Mouse (Mus musculus) cerebellum, postnatal 10 days (tissue): ENCODE data around the gene Ppat.
A peak's percentile ranks its signal among the peaks of the same experiment; 100 is the strongest.
"Not testable (repeated sequence)": the region's sequence is repeated elsewhere in the genome, so short reads cannot be mapped to it uniquely, and the experiment has no call there.

ENCODE experiments used
- DNase-seq, 2 experiments: peaks; one replicate each; pipeline ENCODE4 v3.0.0; 2021; ENCODE audit warnings: mixed read lengths in 2 of 2

The Ppat gene

GRCm38 (mm10) chr5:76947142-76947541 is 4.2 kb downstream of the Ppat start:
- no peak for DNase-seq

- no peak for DNase-seq
These were observed 5.7 kb downstream of the Ppat start for GRCm38 (mm10) chr5:76945678-76946033.

- DNase-seq: no peak
These were observed 6.3 kb downstream of the Ppat start for GRCm38 (mm10) chr5:76944965-76945677.

- no peak for DNase-seq
These were observed 8.9 kb downstream of the Ppat start for GRCm38 (mm10) chr5:76942505-76942904.

- no peak for DNase-seq
These were observed 9.4 kb downstream of the Ppat start for GRCm38 (mm10) chr5:76941975-76942374.

GRCm38 (mm10) chr5:76939717-76940116 is 11.7 kb downstream of the Ppat start:
- DNase-seq: no peak

- DNase-seq: no peak
These were observed 22.0 kb downstream of the Ppat start for GRCm38 (mm10) chr5:76929180-76929877.

GRCm38 (mm10) chr5:76928124-76928832 is 23.1 kb downstream of the Ppat start:
- DNase-seq: peak; percentile 19 to 51

- no peak for DNase-seq
These were observed 27.1 kb downstream of the Ppat start for GRCm38 (mm10) chr5:76924296-76924695.

GRCm38 (mm10) chr5:76923428-76923827 is 27.9 kb downstream of the Ppat start:
- DNase-seq: peak; percentile 92 to 93

- DNase-seq: no peak
These were observed 28.5 kb downstream of the Ppat start for GRCm38 (mm10) chr5:76922833-76923232.

- not testable (repeated sequence) for DNase-seq
These were observed 38.9 kb downstream of the Ppat start for GRCm38 (mm10) chr5:76912522-76912921.

GRCm38 (mm10) chr5:76910807-76911206 is 40.6 kb downstream of the Ppat start:
- DNase-seq: no peak

- DNase-seq: no peak
These were observed 45.3 kb downstream of the Ppat start for GRCm38 (mm10) chr5:76906155-76906499.

GRCm38 (mm10) chr5:76905405-76906154 is 45.8 kb downstream of the Ppat start, which contains the start of gene Aasdh:
TSS of gene Aasdh (minus strand) at chr5:76905514.
- peak; percentile 99 to 100 for DNase-seq

GRCm38 (mm10) chr5:76904713-76905404 is 46.5 kb downstream of the Ppat start:
- DNase-seq: peak; percentile 21 to 38

GRCm38 (mm10) chr5:76902131-76902530 is 49.2 kb downstream of the Ppat start:
- no peak for DNase-seq

GRCm38 (mm10) chr5:76893084-76893483 is 58.3 kb downstream of the Ppat start:
- DNase-seq: no peak

GRCm38 (mm10) chr5:76892608-76893007 is 58.8 kb downstream of the Ppat start:
- DNase-seq: no peak

GRCm38 (mm10) chr5:76887011-76887410 is 64.4 kb downstream of the Ppat start:
- DNase-seq: no peak

GRCm38 (mm10) chr5:76884107-76884506 is 67.3 kb downstream of the Ppat start:
- no peak for DNase-seq

GRCm38 (mm10) chr5:76876106-76876758 is 75.1 kb downstream of the Ppat start:
- DNase-seq: no peak
